Mouse (Mus musculus) midbrain, postnatal 0 days (tissue): ENCODE data around the gene Gm10330. TPM values are rescaled to one million over a fixed set of nuclear protein-coding genes. Genes with fewer than 3 reads are reported as not detected.
"Not testable (repeated sequence)": the region's sequence is repeated elsewhere in the genome, so short reads cannot be mapped to it uniquely, and the experiment has no call there.

ENCODE experiments used
- ATAC-seq: fragments of 200-750 bp; cut with Nextera tagmentation; 2 replicates; pipeline ENCODE4 v1.8.0; 2017; ENCODE audit warnings: moderate number of reproducible peaks, mild to moderate bottlenecking, moderate TSS enrichment, moderate library complexity; ENCODE audit not compliant: low FRiP score
- DNase-seq: peaks from one replicate; pipeline ENCODE4 v3.0.0-alpha.2; 2015; ENCODE audit warnings: low spot score
- H3K27ac ChIP-seq: fragments of 300-500 bp; sonication (generic); 2 replicates; pipeline ENCODE4 v1.5.1; 2014; ENCODE audit warnings: low read depth, mild to moderate bottlenecking, low read length, mixed read lengths
- H3K27me3 ChIP-seq: fragments of 300-500 bp; sonication (generic); 2 replicates; pipeline ENCODE4 v1.6.1; 2014; ENCODE audit warnings: low read length, control low read depth, mixed read lengths; ENCODE audit not compliant: insufficient read depth
- H3K36me3 ChIP-seq: fragments of 300-500 bp; sonication (generic); 2 replicates; pipeline ENCODE4 v1.6.1; 2014; ENCODE audit warnings: low read length, control low read depth, mixed read lengths; ENCODE audit not compliant: insufficient read depth
- H3K4me1 ChIP-seq: fragments of 300-500 bp; sonication (generic); 2 replicates; pipeline ENCODE4 v1.6.1; 2014; ENCODE audit warnings: mild to moderate bottlenecking, control low read depth, antibody characterized with exemption, low read length, mixed read lengths; ENCODE audit not compliant: insufficient read depth
- H3K4me2 ChIP-seq: fragments of 300-500 bp; sonication (generic); 2 replicates; pipeline ENCODE4 v1.6.1; 2014; ENCODE audit warnings: low read depth, mild to moderate bottlenecking, low read length, mixed read lengths; ENCODE audit not compliant: poor library complexity, severe bottlenecking
- H3K4me3 ChIP-seq: fragments of 300-500 bp; sonication (generic); 2 replicates; pipeline ENCODE4 v1.5.1; 2014; ENCODE audit warnings: low read depth, mild to moderate bottlenecking, low read length, moderate library complexity
- H3K9ac ChIP-seq: fragments of 300-500 bp; sonication (generic); replicated peaks from 2 replicates; pipeline ENCODE4 v1.6.1; 2014; ENCODE audit warnings: mild to moderate bottlenecking, low read length, moderate library complexity, mixed read lengths; ENCODE audit not compliant: poor library complexity, severe bottlenecking
- H3K9me3 ChIP-seq: fragments of 300-500 bp; sonication (generic); 2 replicates; pipeline ENCODE4 v1.6.1; 2016; ENCODE audit warnings: low read length, control low read depth
- WGBS: fragments of 180-500 bp; shearing (Covaris S2); extraction: QIAGEN DNeasy Blood & Tissue Kit; methylation state at CpG from one replicate; pipeline ENCODE4 v1.1.7; 2014; 5-methylcytosine and 5-hydroxymethylcytosine counted together
- polyA plus RNA-seq: library from polyadenylated mRNA; unstranded; fragments of >200 nt; fragmentation: Nextera tagmentation; extraction: Ambion mirVana; gene quantifications from 2 replicates; pipeline ENCODE4 v1.2.1, GENCODE M21; 2015
- total RNA-seq: library from RNA; depleted of rRNA; stranded (reverse); fragments of >200 nt; gene quantifications from 2 replicates; pipeline ENCODE4 v1.2.3, GENCODE M21; 2014; rRNA removed

The Gm10330 gene
- total RNA-seq (0.33 and 0.82 TPM in 2 replicates), polyA plus RNA-seq (0.37 and 0.52 TPM in 2 replicates)

- not testable (repeated sequence) for H3K27ac ChIP-seq, H3K4me2 ChIP-seq, ATAC-seq, DNase-seq, H3K4me1 ChIP-seq, H3K9ac ChIP-seq, H3K36me3 ChIP-seq, H3K9me3 ChIP-seq, H3K27me3 ChIP-seq, H3K4me3 ChIP-seq
- 93% methylated on average over 1 of the region's 1 CpGs for WGBS
These were observed at the start of gene Gm10330 for GRCm38 (mm10) chr12:23780165-23780564. Gene Gm10330 (minus strand): TSS chr12:23780265.

GRCm38 (mm10) chr12:23800776-23801175, 20.7 kb upstream of the Gm10330 start:
- H3K36me3 ChIP-seq, H3K27me3 ChIP-seq, DNase-seq, H3K9ac ChIP-seq, ATAC-seq, H3K4me3 ChIP-seq, H3K9me3 ChIP-seq, H3K27ac ChIP-seq, H3K4me2 ChIP-seq, H3K4me1 ChIP-seq: not testable (repeated sequence)
- 26% methylated on average over 40 of the region's 43 CpGs for WGBS

- not testable (repeated sequence) for H3K36me3 ChIP-seq, H3K4me2 ChIP-seq, H3K9ac ChIP-seq, ATAC-seq, H3K9me3 ChIP-seq, H3K4me3 ChIP-seq, H3K27ac ChIP-seq, H3K27me3 ChIP-seq, DNase-seq, H3K4me1 ChIP-seq
- 31% methylated on average over 28 of the region's 48 CpGs for WGBS
These were observed 20.3 kb upstream of the Gm10330 start for GRCm38 (mm10) chr12:23800366-23800765.
